Mouse (Mus musculus) embryonic fibroblast, embryonic 13.5 days (primary cell): ENCODE data around the gene Selenom.

Experiments used
- CTCF ChIP-seq: IDR thresholded peaks from 2 replicates; pipeline ENCODE4 v1.5.1; 2011; ENCODE audit warnings: mild to moderate bottlenecking, control low read depth, low read length, moderate library complexity, borderline replicate concordance; ENCODE audit not compliant: insufficient read depth
- POLR2A ChIP-seq: IDR thresholded peaks from 2 replicates; pipeline ENCODE4 v1.6.1; 2011; ENCODE audit warnings: low read depth, mild to moderate bottlenecking, control low read depth, low read length, moderate library complexity

DNA sequence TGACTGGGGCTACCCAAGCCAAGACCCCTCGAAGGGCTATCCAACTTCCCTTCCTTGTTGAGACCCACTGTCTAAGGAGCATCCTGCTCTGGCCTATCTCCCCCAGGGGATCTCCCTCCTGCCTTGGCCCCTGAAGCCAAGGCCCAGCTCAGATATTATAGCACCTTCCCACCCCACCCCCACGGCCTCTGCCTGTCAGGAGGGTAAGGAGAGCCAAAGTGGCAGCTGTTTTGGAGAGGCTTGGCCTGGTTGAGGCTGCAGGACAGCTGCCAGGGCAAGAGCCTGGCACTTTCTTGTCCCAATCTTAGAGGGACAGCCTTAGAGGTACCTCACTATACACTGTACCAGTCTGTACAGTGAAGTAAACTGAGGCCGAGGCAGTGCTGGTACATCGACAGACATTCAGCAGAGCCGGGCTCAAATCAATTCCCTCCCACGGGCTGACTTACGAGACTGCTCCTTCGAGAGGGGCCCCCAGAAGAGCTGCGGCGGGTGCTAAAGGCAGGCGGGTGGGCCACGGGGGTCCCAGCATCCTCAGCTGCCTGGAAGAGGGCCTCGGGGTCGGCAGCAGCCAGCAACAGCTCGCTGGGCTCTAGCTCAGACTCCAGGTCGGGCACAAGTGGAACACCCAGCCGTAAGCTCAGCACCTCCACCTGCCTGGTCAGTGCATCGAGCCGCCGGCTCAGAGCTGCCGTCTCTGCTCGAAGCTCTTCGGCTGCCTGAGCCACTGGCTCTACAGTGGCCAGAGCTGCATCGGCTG is 12.7 kb downstream of the Selenom start:
- TF ChIP-seq CTCF (no peak), POLR2A (no peak)
